Mouse (Mus musculus): ENCODE results near the gene Map2k5.

Map2k5 gene

DNA sequence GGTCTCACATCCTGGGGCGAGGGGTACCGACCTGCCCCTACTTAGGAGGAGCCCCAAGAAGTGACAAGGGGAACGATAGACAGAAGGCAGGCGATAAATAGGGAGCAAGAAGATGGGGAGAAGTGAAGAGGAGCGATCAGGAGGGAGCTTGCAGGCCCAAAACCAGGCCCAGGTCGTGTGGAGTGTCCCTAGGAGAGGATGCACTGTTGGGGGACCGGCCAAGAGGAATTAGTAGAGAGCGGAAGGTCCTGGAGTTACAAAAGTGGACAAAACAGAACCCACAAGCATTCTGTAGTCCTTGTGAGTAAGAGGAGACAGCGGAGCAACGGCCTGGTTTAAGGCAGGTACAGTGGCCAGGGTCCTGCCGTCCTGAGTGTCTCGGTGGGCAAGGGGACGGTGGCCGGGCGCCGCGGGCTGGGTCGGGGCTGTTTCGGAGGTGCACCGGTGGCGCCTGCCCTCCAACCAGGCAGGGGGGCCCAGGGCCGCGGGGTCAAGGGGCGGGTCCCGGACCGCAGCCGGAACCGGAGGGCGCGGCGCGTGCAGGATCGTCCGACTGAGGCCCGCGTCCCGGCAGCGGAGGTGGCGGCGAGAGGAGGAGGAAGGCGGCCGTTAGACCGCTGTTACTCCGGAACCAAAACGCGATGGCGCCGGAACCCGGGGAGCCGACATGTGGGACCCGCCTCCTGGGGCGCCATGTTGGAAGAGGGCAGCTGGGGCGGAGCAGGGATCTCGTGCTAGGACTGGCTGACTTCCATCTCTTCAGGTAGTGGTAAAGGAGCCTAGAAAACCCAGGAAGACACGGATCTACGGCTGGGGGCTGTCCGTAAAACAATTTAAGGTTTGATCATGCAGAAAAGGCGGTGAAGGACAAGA is at the start of gene Map2k5:
Gene Map2k5, minus strand, starts transcription at position 633 of the 873 bp plus-strand sequence.
- peak; percentile 93 for DNase-seq (ENCODE audit: low read depth, low spot score)

DNA sequence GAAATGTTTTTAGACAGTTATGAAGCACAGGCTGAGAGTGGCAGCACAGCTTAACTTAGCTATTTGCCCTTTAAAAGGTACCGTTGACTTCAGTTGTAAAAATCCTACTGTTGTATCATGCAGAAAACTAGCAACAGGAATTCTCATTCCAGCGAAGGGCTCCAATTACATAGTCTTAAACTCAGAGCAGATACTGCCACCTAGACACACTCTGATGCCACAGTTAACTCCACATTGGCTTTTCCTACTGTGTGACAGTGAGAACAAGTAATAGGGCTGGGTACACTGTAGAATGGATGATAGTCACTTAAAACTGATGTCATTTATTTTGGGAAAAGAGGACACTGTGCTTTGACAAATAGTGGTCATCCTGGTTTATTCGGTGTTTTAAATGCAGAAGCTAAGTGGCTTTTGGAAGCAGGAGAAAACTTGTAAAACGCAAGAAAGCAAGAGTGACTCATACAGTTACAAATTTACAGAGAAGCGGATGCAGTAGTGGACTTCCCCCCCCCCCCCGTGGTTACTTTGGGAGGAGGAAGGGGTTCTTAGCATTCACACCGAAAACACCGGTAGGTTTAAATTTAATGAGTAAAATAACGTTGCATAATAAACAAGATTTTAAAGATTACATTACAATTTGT is 43.5 kb upstream of the Map2k5 start:
- DNase-seq (ENCODE audit: low read depth, low spot score): no peak

DNA sequence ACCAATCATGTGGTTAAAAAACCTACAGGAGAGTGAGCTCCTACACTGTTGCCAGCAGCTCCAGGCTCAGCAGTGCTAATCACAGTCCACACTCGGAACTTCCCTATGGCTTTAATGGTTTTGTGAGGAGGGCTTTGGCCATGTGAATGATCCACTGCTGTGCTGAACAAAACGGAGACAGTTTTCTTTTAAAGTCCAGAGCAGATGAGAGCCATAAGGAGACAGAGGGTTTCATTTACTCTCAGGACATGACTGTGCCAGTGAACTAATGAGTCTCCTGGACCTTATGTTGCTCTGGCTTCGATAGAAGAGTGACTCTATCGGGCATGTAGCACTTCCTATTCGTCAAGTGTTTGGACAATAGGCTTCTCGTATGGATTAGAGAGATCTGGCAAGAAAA is 42.7 kb upstream of the Map2k5 start:
- DNase-seq (ENCODE audit: low read depth, low spot score): no peak

- no peak for DNase-seq (ENCODE audit: low read depth, low spot score)
Observed at GRCm38 (mm10) chr9:63400176-63400575, 22.5 kb upstream of the Map2k5 start.

DNA sequence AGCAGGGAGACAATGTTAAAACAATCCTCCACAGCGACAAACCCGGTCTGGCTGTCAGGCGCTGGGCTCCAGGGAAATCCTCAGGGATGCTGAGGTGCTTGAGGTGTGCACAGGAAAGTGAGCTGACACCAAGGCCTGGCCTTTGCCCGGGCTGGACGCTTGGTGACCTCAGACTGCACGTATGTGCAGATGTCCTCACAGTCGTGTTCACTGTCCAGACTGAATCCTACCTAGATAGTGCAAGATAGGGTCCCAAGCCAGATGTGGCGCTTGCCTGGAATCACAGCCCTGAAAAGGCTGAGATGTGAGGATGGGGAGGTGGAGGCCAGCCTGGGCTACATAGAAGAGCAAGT is 21.7 kb upstream of the Map2k5 start:
- no peak for DNase-seq (ENCODE audit: low read depth, low spot score)

- peak; percentile 97 for DNase-seq (ENCODE audit: low read depth, low spot score)
Observed at GRCm38 (mm10) chr9:63398611-63399462, 21.1 kb upstream of the Map2k5 start, which contains the start of gene 2300009A05Rik. TSS of gene 2300009A05Rik (minus strand) at chr9:63399246.

GRCm38 (mm10) chr9:63395612-63396011 is 17.9 kb upstream of the Map2k5 start:
- no peak for DNase-seq (ENCODE audit: low read depth, low spot score)

- DNase-seq (ENCODE audit: low read depth, low spot score): no peak
Observed at GRCm38 (mm10) chr9:63391307-63391706, 13.6 kb upstream of the Map2k5 start.

DNA sequence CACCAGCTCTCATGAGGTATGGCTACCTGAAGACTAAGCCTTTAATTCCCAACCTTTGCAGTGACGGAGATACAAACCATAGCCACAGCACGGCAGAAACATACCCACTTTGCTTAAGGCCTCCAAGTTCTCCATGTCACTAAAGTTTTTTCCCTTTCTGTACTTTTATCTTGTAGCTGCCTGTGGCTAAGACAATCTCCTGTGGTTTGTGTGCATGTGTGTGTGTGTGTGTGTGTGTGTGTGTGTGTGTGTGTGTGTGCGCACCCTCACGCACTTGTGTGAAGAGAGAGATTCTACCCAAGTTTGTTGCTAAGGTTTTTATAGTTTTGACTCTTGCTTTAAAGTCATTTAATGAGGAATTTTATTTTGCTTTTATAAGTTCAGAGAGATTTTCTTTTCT is 5.1 kb upstream of the Map2k5 start:
- DNase-seq (ENCODE audit: low read depth, low spot score): no peak

DNA sequence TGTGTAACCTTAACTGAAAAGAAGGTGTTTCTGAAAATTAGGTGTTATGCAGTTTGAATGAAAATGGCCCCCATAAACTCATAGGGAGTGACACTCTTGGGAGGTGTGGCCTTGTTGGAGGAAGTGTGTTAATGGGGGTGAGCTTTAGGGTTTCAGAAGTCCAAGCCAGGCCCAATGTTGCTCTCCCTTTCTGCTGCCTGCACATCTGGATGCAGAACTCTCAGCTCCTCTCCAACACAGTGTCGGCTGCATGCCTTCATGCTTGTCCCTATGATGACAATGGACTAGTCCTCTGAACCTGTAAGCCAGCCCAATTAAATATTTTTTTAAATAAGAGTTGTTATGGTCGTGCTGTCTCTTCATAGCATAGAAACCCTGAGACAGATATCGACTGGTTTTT is 2.6 kb upstream of the Map2k5 start:
- no peak for DNase-seq (ENCODE audit: low read depth, low spot score)

- no peak for DNase-seq (ENCODE audit: low read depth, low spot score)
Observed at GRCm38 (mm10) chr9:63378174-63378573, 472 bp upstream of the Map2k5 start.

GRCm38 (mm10) chr9:63373315-63373714 is 4.4 kb downstream of the Map2k5 start:
- DNase-seq (ENCODE audit: low read depth, low spot score): no peak

- no peak for DNase-seq (ENCODE audit: low read depth, low spot score)
Observed at GRCm38 (mm10) chr9:63372541-63372940, 5.2 kb downstream of the Map2k5 start.

DNA sequence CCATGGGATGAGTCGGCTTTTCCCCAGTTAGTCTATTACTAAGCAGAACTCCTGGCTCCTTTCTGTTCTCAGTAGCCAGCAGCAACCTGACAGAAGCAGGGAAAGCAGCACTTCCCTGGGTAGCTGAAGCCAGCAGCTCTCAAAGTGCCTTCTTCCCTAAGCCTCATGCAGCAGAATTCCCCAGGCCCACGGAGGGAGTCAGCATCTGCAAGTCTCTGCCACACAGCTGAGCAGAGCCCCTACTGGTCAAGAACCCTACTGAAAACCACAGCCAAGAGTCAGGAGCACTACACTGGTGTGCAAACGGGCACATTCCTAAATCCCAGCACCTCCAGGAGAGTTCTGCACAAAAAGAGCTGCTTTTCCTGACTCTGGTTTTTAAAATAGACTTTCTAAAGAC is 17.3 kb downstream of the Map2k5 start:
- no peak for DNase-seq (ENCODE audit: low read depth, low spot score)

DNA sequence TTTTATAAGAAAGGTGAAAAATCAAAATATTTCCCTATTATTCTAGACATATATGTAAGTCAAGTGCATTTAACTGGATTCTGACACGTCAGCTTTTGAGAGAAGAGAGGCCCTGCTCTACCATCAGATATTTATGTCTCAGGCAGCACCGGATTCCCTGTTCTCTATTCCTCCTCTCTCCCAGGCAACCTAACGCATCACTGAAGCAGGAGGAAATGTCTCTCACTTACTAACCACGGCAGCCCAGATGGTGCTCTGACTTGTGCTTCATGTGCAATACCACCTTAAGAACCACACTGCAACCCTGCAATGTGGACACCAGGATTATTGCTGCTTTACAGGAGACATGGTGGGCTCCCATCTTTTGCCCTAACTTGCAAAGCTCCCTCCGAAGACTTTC is 18.7 kb downstream of the Map2k5 start:
- no peak for DNase-seq (ENCODE audit: low read depth, low spot score)

GRCm38 (mm10) chr9:63356721-63357120 is 21.0 kb downstream of the Map2k5 start:
- no peak for DNase-seq (ENCODE audit: low read depth, low spot score)

- DNase-seq (ENCODE audit: low read depth, low spot score): no peak
Observed at GRCm38 (mm10) chr9:63356278-63356677, 21.4 kb downstream of the Map2k5 start.

DNA sequence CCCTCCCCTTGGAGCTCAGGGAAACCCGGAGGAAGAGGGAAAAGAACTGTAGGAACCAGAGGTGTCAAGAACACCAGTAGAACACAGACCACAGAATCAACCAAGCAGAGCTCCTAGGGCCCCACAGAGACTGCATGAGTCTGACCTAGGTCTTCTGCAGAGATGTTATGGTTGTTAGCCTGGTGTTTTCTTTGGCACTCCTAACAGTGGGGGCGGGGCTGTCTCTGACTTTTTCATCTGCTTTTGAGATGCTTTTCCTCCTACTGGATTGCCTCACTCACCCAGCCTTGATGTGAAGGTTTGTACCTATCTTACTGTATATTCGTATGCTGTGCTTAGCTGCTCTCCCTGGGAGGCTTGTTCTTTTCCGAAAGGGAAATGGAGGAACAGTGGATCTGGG is 23.5 kb downstream of the Map2k5 start:
- DNase-seq (ENCODE audit: low read depth, low spot score): no peak

DNA sequence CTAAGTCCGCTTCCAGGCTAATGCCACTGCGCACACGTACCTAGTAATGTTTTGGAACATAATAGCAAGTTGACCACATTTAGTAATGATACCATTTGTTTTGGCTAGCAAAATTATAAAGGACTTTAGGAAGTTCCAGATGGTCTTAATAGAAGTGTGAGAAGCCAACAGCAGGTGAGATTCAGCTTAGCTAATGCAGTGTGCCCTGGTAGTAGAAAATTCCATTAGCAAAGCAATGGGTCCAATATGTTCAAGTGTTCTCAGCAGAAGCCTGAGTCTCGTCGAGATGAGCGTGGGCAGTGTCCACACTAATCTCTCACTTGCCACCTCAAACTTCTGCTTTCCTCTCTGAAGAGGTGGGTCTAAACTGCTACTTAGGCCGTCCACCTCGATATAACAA is 27.7 kb downstream of the Map2k5 start:
- no peak for DNase-seq (ENCODE audit: low read depth, low spot score)

GRCm38 (mm10) chr9:63349241-63349640 is 28.5 kb downstream of the Map2k5 start:
- no peak for DNase-seq (ENCODE audit: low read depth, low spot score)

DNA sequence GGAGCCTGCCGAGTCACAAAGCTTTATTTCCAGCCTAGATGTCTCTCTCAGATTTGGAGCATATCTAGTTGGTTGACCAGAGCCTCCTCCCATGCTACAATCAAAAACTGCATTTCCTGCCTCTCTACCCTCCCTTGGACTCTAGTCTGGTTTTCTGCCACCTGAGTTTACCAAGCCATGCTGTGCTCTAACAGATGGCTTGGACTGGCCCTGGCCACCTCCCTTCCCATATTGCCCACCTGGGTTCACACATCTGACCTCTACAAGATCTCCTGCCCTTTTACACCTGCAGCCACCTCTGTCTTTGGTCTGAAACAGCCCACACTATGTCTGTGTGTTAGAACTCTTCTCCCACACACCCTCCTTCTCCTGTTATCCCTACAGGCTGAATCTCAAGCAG is 29.6 kb downstream of the Map2k5 start:
- no peak for DNase-seq (ENCODE audit: low read depth, low spot score)

DNA sequence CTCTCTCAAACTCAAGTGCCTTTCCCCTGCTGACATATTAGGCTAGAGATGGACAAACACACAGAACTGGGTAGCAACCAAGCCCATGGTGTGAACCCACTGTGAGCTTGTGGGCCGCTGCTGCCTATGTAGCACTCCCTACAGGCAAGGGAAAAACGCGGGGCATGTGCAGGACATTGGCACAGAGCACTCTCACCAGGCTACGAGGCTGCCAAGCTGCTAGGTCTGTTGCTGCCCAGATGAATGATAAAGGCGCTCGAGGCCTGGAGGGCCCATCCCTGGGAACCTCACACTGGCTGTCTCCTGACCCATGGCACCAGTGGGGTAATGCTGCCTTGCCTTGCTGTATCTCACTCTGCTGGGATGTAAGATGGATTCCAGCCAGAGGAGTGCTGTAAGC is 31.7 kb downstream of the Map2k5 start:
- no peak for DNase-seq (ENCODE audit: low read depth, low spot score)

Measured in CD4-positive, CD25-positive, alpha-beta regulatory T cell, adult 2 months (primary cell).